Mouse (Mus musculus) G1E-ER4 (cell line): Measurements from ENCODE around the gene Olfr457. TPM values are rescaled to one million over a fixed set of nuclear protein-coding genes. Genes with fewer than 3 reads are reported as not detected.

Experiments used
- GATA1 ChIP-seq: IDR thresholded peaks from one replicate; pipeline ENCODE4 v1.8.0; 2012; ENCODE audit warnings: low read length, inconsistent platforms
- polyA plus RNA-seq: library from polyadenylated mRNA; stranded (reverse); fragments of >175 nt; gene quantifications from 2 replicates; pipeline ENCODE4 v1.2.3, GENCODE M21; 2012

The Olfr457 gene
- polyA plus RNA-seq, 1 experiment = not detected

DNA sequence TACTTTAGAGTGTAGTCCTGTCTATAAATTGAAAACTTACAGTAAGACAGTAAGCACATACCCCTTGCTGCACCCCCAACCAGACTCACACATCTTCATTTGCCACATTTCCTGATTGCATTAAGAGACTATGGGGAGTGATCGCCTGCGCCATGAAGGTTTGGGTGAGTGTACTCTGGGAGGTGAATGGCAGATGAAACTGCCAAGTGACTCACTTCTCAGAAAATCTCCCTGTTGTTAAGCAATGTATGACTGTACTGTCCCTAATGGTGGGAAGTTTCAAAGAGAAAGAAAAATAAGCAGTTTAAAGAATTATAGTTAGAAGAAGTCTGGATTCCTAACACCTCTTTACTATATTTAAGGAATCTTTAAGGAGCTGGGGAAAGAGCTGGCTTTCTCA lies 56.7 kb downstream of the Olfr457 start:
- TF ChIP-seq GATA1 = no peak

Other genes with a start within 250 kb of the Olfr457 start
- not detected in 2 replicates for gene Gstk1, start 230.4 kb downstream of the Olfr457 start, polyA plus RNA-seq
- not detected in 2 replicates for gene Tmem139, start 214.4 kb downstream of the Olfr457 start, polyA plus RNA-seq
- 4.3 and 6.7 TPM in 2 replicates for gene Casp2, start 211.3 kb downstream of the Olfr457 start, polyA plus RNA-seq
- not detected in 2 replicates for gene Clcn1, start 189.7 kb downstream of the Olfr457 start, polyA plus RNA-seq
- gene Fam131b, start 151.7 kb downstream of the Olfr457 start, polyA plus RNA-seq = not detected in 2 replicates
- 387 and 522 TPM in 2 replicates for gene Zyx, start 126.7 kb downstream of the Olfr457 start, polyA plus RNA-seq
- gene Epha1, start 103.1 kb downstream of the Olfr457 start, polyA plus RNA-seq = not detected in 2 replicates
- gene Tas2r143, start 76.1 kb downstream of the Olfr457 start, polyA plus RNA-seq = not detected in 2 replicates
- gene Tas2r135, start 70.9 kb downstream of the Olfr457 start, polyA plus RNA-seq = not detected in 2 replicates
- not detected in 2 replicates for gene Tas2r126, start 41.8 kb downstream of the Olfr457 start, polyA plus RNA-seq
- gene Olfr458, start 11.1 kb downstream of the Olfr457 start, polyA plus RNA-seq = not detected in 2 replicates
- gene Olfr456, start 10.9 kb upstream of the Olfr457 start, polyA plus RNA-seq = not detected in 2 replicates
- not detected in 2 replicates for gene Olfr455, start 71.3 kb upstream of the Olfr457 start, polyA plus RNA-seq
- gene Tcaf3, start 121.4 kb upstream of the Olfr457 start, polyA plus RNA-seq = not detected in 2 replicates
- gene Tcaf2, start 168.9 kb upstream of the Olfr457 start, polyA plus RNA-seq = not detected in 2 replicates
- gene Tcaf1, start 233.8 kb upstream of the Olfr457 start, polyA plus RNA-seq = not detected in 2 replicates